Mouse (Mus musculus): Measurements from ENCODE around the gene Gm29133. TPM values are rescaled to one million over a fixed set of nuclear protein-coding genes. Genes with fewer than 3 reads are reported as not detected.

Gene Gm29133
- polyA plus RNA-seq, 1 experiment, result not detected

DNA sequence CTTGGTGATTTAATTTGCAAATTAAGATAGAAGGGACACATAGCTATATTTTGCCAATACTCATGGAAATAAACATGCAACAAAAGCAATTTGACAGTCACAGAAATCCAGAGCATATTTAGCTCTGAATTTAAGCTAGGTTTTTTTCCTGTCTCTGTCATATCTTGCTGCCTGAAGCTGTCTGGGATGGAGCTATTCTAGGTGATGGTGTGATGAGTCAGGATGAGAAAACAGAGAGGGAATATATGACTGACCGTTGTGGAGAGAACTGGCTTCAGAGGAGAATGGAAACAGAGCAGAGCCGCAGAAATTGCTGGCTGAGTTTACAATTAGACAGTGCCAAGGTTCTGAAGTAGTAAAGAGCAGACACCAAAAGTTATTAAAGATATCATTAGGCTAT lies 26.3 kb downstream of the Gm29133 start:
- no peak overlapping the region for H3ac ChIP-seq (ENCODE audit: control insufficient read depth, insufficient read length)

DNA sequence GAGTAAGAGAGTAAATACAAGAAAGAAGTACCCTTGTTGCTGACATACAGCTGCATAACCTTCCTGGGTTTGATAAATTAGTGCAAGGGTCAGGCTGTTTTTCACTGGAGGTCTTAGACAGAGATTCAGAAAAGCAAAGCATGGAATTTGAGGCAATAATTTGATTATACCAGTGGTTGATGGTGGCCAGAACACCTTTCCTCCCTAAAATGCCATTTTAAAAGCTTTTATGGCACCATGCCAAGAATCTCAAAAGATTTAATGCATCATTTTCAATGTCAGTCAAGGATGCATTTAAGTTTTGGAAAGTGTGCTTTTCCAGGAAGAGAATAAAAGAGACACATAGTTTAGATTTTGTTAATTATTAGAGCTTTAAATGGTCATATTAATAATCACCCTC lies 60.0 kb downstream of the Gm29133 start:
- Histone ChIP-seq H3K27me3 (ENCODE audit: control insufficient read depth, insufficient read depth, insufficient read length) (no peaks in the 10 kb centered on the region), H3K4me3 (no peak overlapping the region)
- TF ChIP-seq SRF (IDR thresholded peaks at IDR 0.05; ENCODE audit: control insufficient read depth, insufficient read length, low read depth) (no peak), CEBPB (IDR thresholded peaks at IDR 0.05; ENCODE audit: insufficient read depth, poor library complexity, severe bottlenecking) (no peak), TCF12 (IDR thresholded peaks at IDR 0.05; ENCODE audit: insufficient read depth, poor library complexity, severe bottlenecking) (no peak), REST (IDR thresholded peaks at IDR 0.05; ENCODE audit: insufficient read depth, insufficient read length) (no peak), TCF3 (IDR thresholded peaks at IDR 0.05; ENCODE audit: insufficient read length, low read depth) (no peak), MYOG (IDR thresholded peaks at IDR 0.05; ENCODE audit: control insufficient read depth in 1 of 3, insufficient read depth in 1 of 3, insufficient read length in 2 of 3, low read depth in 2 of 3) (no peak), E2F4 (IDR thresholded peaks at IDR 0.05; ENCODE audit: insufficient read depth) (no peak), MYOD1 (IDR thresholded peaks at IDR 0.05; ENCODE audit: control insufficient read depth in 1 of 3, insufficient read length in 2 of 3, low read depth in 2 of 3) (no peak), POLR2A (IDR thresholded peaks at IDR 0.05; ENCODE audit: insufficient read length, low read depth) (no peak), POLR2AphosphoS2 (IDR thresholded peaks at IDR 0.05; ENCODE audit: insufficient read length, low read depth) (no peak)

More for the DNA sequence above, 26.3 kb downstream of the Gm29133 start:
- Histone ChIP-seq H3K36me3 (ENCODE audit: control insufficient read depth, insufficient read depth) (no peaks in the 10 kb centered on the region), H3K4me3 (no peak overlapping the region), H3K27me3 (ENCODE audit: control insufficient read depth, insufficient read depth, insufficient read length) (no peaks in the 10 kb centered on the region), H3K4me2 (ENCODE audit: low read depth) (no peak overlapping the region), H3K79me2 (ENCODE audit: control insufficient read depth, insufficient read depth) (no peaks in the 10 kb centered on the region)
- no peak for TF ChIP-seq MAX (IDR thresholded peaks at IDR 0.05; ENCODE audit: low read depth)
- TF ChIP-seq POLR2A (IDR thresholded peaks at IDR 0.05; ENCODE audit: insufficient read length, low read depth), result no peak
- no peak for TF ChIP-seq SRF (IDR thresholded peaks at IDR 0.05; ENCODE audit: control insufficient read depth, insufficient read length, low read depth)
- TF ChIP-seq E2F4 (IDR thresholded peaks at IDR 0.05; ENCODE audit: insufficient read depth), result no peak
- TF ChIP-seq TCF3 (IDR thresholded peaks at IDR 0.05; ENCODE audit: insufficient read length, low read depth), result no peak
- TF ChIP-seq MYOD1 (IDR thresholded peaks at IDR 0.05; ENCODE audit: control insufficient read depth in 1 of 3, insufficient read length in 2 of 3, low read depth in 2 of 3), result no peak
- TF ChIP-seq CEBPB (IDR thresholded peaks at IDR 0.05; ENCODE audit: insufficient read depth, poor library complexity, severe bottlenecking), result no peak

DNA sequence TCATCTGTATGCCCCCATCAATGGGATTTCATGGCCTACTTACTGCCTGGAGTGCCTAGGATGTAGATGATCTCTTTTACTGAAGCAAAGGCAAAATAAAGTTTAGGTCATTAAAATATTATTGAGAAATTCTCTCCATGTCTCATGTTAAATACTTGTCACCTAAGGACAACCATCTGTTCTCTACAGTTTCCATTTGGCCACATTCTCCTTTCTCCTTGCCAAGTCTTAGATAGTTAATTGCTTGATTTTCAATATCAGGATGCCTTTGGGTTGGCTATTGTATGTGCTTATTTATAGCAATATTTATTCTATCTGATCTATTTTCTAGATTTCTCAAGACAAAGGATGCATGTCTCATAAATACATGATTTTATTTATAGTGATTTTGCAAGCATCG lies 75.9 kb downstream of the Gm29133 start:
- Histone ChIP-seq H3K4me3 (no peak overlapping the region), H3ac (ENCODE audit: control insufficient read depth, insufficient read length) (no peak overlapping the region)

More for the DNA sequence above, 60.0 kb downstream of the Gm29133 start:
- no peaks in the 10 kb centered on the region for H3K36me3 ChIP-seq (ENCODE audit: control insufficient read depth, insufficient read depth)
- H3K4me2 ChIP-seq (ENCODE audit: low read depth), result no peak overlapping the region
- H3ac ChIP-seq (ENCODE audit: control insufficient read depth, insufficient read length), result no peak overlapping the region
- H3K79me2 ChIP-seq (ENCODE audit: control insufficient read depth, insufficient read depth), result no peaks in the 10 kb centered on the region

DNA sequence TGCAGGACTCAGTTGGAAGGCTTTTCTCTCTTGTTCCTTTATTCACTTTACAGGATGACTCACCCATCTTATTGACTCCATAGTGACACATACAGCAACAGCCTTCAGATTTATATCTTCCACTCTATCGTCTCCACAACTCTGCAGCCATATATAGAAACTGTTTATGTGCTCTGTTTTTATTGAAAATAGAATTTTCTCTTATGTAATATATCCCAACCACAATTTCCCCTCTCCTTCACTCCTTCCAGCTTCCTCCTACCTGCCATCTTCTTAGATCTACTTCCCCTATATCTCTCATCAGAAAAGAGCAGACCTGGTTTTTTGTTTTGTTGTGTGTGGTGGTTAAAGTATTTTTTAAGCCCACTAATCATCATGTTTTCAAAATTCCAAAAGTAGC lies 76.5 kb downstream of the Gm29133 start:
- no peak overlapping the region for H3K4me2 ChIP-seq (ENCODE audit: low read depth)
- H3K36me3 ChIP-seq (ENCODE audit: control insufficient read depth, insufficient read depth), result no peaks in the 10 kb centered on the region
- no peaks in the 10 kb centered on the region for H3K79me2 ChIP-seq (ENCODE audit: control insufficient read depth, insufficient read depth)
- no peaks in the 10 kb centered on the region for H3K27me3 ChIP-seq (ENCODE audit: control insufficient read depth, insufficient read depth, insufficient read length)
- H3K4me3 ChIP-seq, result no peak overlapping the region
- no peak for TF ChIP-seq POLR2AphosphoS2 (IDR thresholded peaks at IDR 0.05; ENCODE audit: insufficient read length, low read depth)
- TF ChIP-seq REST (IDR thresholded peaks at IDR 0.05; ENCODE audit: insufficient read depth, insufficient read length), result no peak
- TF ChIP-seq CEBPB (IDR thresholded peaks at IDR 0.05; ENCODE audit: insufficient read depth, poor library complexity, severe bottlenecking), result no peak
- no peak for TF ChIP-seq TCF3 (IDR thresholded peaks at IDR 0.05; ENCODE audit: insufficient read length, low read depth)
- TF ChIP-seq TCF12 (IDR thresholded peaks at IDR 0.05; ENCODE audit: insufficient read depth, poor library complexity, severe bottlenecking), result no peak
- no peak for TF ChIP-seq E2F4 (IDR thresholded peaks at IDR 0.05; ENCODE audit: insufficient read depth)
- TF ChIP-seq POLR2A (IDR thresholded peaks at IDR 0.05; ENCODE audit: insufficient read length, low read depth), result no peak
- TF ChIP-seq SRF (IDR thresholded peaks at IDR 0.05; ENCODE audit: control insufficient read depth, insufficient read length, low read depth), result no peak
- TF ChIP-seq MYOG (IDR thresholded peaks at IDR 0.05; ENCODE audit: control insufficient read depth in 1 of 3, insufficient read depth in 1 of 3, insufficient read length in 2 of 3, low read depth in 2 of 3), result no peak
- TF ChIP-seq MYOD1 (IDR thresholded peaks at IDR 0.05; ENCODE audit: control insufficient read depth in 1 of 3, insufficient read length in 2 of 3, low read depth in 2 of 3), result no peak
- TF ChIP-seq MAX (IDR thresholded peaks at IDR 0.05; ENCODE audit: low read depth), result no peak
- TF ChIP-seq USF1 (IDR thresholded peaks at IDR 0.05; ENCODE audit: low read depth), result no peak
- H3ac ChIP-seq (ENCODE audit: control insufficient read depth, insufficient read length), result no peak overlapping the region

More for the DNA sequence above, 75.9 kb downstream of the Gm29133 start:
- TF ChIP-seq POLR2A (IDR thresholded peaks at IDR 0.05; ENCODE audit: insufficient read length, low read depth) (no peak), REST (IDR thresholded peaks at IDR 0.05; ENCODE audit: insufficient read depth, insufficient read length) (no peak), MAX (IDR thresholded peaks at IDR 0.05; ENCODE audit: low read depth) (no peak), TCF12 (IDR thresholded peaks at IDR 0.05; ENCODE audit: insufficient read depth, poor library complexity, severe bottlenecking) (no peak), CEBPB (IDR thresholded peaks at IDR 0.05; ENCODE audit: insufficient read depth, poor library complexity, severe bottlenecking) (no peak), POLR2AphosphoS2 (IDR thresholded peaks at IDR 0.05; ENCODE audit: insufficient read length, low read depth) (no peak), SRF (IDR thresholded peaks at IDR 0.05; ENCODE audit: control insufficient read depth, insufficient read length, low read depth) (no peak), MYOG (IDR thresholded peaks at IDR 0.05; ENCODE audit: control insufficient read depth in 1 of 3, insufficient read depth in 1 of 3, insufficient read length in 2 of 3, low read depth in 2 of 3) (no peak), MYOD1 (IDR thresholded peaks at IDR 0.05; ENCODE audit: control insufficient read depth in 1 of 3, insufficient read length in 2 of 3, low read depth in 2 of 3) (no peak), USF1 (IDR thresholded peaks at IDR 0.05; ENCODE audit: low read depth) (no peak), TCF3 (IDR thresholded peaks at IDR 0.05; ENCODE audit: insufficient read length, low read depth) (no peak), E2F4 (IDR thresholded peaks at IDR 0.05; ENCODE audit: insufficient read depth) (no peak)
- Histone ChIP-seq H3K27me3 (ENCODE audit: control insufficient read depth, insufficient read depth, insufficient read length) (no peaks in the 10 kb centered on the region), H3K4me2 (ENCODE audit: low read depth) (no peak overlapping the region), H3K36me3 (ENCODE audit: control insufficient read depth, insufficient read depth) (no peaks in the 10 kb centered on the region), H3K79me2 (ENCODE audit: control insufficient read depth, insufficient read depth) (no peaks in the 10 kb centered on the region)

Data from myocyte (in vitro differentiated cells).